Mouse (Mus musculus) stomach, postnatal 0 days (tissue): Measurements from ENCODE around the gene Actl7b. TPM values are rescaled to one million over a fixed set of nuclear protein-coding genes. Genes with fewer than 3 reads are reported as not detected.

ENCODE experiments used
- ATAC-seq: fragments of 200-750 bp; cut with Nextera tagmentation; 2 replicates; pipeline ENCODE4 v1.8.0; 2017; ENCODE audit not compliant: low FRiP score, low TSS enrichment
- DNase-seq: peaks from one replicate; pipeline ENCODE4 v3.0.0-alpha.2; 2016; ENCODE audit warnings: low spot score
- H3K27ac ChIP-seq: fragments of 300-500 bp; sonication (generic); replicated peaks from 2 replicates; pipeline ENCODE4 v1.5.1; 2014; ENCODE audit warnings: mild to moderate bottlenecking, control low read depth
- H3K27me3 ChIP-seq: fragments of 300-500 bp; sonication (generic); 2 replicates; pipeline ENCODE4 v1.6.1; 2014; ENCODE audit warnings: low read length; ENCODE audit not compliant: control insufficient read depth, insufficient read depth
- H3K36me3 ChIP-seq: fragments of 300-500 bp; sonication (generic); 2 replicates; pipeline ENCODE4 v1.6.1; 2014; ENCODE audit warnings: low read length, mixed read lengths; ENCODE audit not compliant: control insufficient read depth, insufficient read depth
- H3K4me1 ChIP-seq: fragments of 300-500 bp; sonication (generic); replicated peaks from 2 replicates; pipeline ENCODE4 v1.6.1; 2014; ENCODE audit warnings: antibody characterized with exemption; ENCODE audit not compliant: control insufficient read depth, insufficient read depth
- H3K4me2 ChIP-seq: fragments of 300-500 bp; sonication (generic); replicated peaks from 2 replicates; pipeline ENCODE4 v1.6.1; 2014; ENCODE audit warnings: low read depth, mild to moderate bottlenecking, control low read depth, moderate library complexity
- H3K4me3 ChIP-seq: fragments of 300-500 bp; sonication (generic); 2 replicates; pipeline ENCODE4 v1.5.1; 2014; ENCODE audit warnings: low read depth, low read length, control low read depth
- H3K9ac ChIP-seq: fragments of 300-500 bp; sonication (generic); 2 replicates; pipeline ENCODE4 v1.6.1; 2014; ENCODE audit warnings: mild to moderate bottlenecking, low read length, control low read depth, mixed read lengths
- H3K9me3 ChIP-seq: fragments of 300-500 bp; sonication (generic); 2 replicates; pipeline ENCODE4 v1.6.1; 2016; ENCODE audit warnings: low read length; ENCODE audit not compliant: control insufficient read depth
- CTCF ChIP-seq: IDR thresholded peaks from 2 replicates; pipeline ENCODE4 v1.5.1; 2016; ENCODE audit warnings: antibody characterized with exemption, low read depth, mild to moderate bottlenecking, moderate library complexity
- EP300 ChIP-seq: optimal IDR thresholded peaks from 2 replicates; pipeline ENCODE3; 2016; ENCODE audit warnings: antibody characterized with exemption
- WGBS: fragments of 180-500 bp; shearing (Covaris S2); extraction: QIAGEN DNeasy Blood & Tissue Kit; methylation state at CpG from one replicate; pipeline ENCODE4 v1.1.7; 2014; 5-methylcytosine and 5-hydroxymethylcytosine counted together
- polyA plus RNA-seq: library from polyadenylated mRNA; unstranded; fragments of >200 nt; fragmentation: Nextera tagmentation; extraction: Ambion mirVana; gene quantifications from 2 replicates; pipeline ENCODE4 v1.2.1, GENCODE M21; 2015

Gene Actl7b
- polyA plus RNA-seq, 1 experiment from 2014 or later = not detected

- Histone ChIP-seq H3K27me3 (no peaks in the 10 kb centered on the region), H3K4me2 (no peak overlapping the region), H3K9ac (no peak overlapping the region), H3K4me1 (no peaks in the 10 kb centered on the region), H3K9me3 (no peaks in the 10 kb centered on the region), H3K27ac (no peak overlapping the region), H3K4me3 (no peak overlapping the region), H3K36me3 (no peaks in the 10 kb centered on the region)
- ATAC-seq (no peak), DNase-seq (no peak)
- TF ChIP-seq EP300 (no peak), CTCF (no peak)
- WGBS = 68% methylated on average over 9 of the region's 9 CpGs
Observed at GRCm38 (mm10) chr4:56719456-56719855, 21.8 kb downstream of the Actl7b start.

GRCm38 (mm10) chr4:56718573-56719442 lies 22.4 kb downstream of the Actl7b start:
- DNase-seq (no peak), ATAC-seq (no peak)
- H3K9ac ChIP-seq = no peak overlapping the region
- H3K4me1 ChIP-seq = no peaks in the 10 kb centered on the region
- H3K36me3 ChIP-seq = no peaks in the 10 kb centered on the region
- 61% methylated on average over 12 of the region's 12 CpGs for WGBS
- no peaks in the 10 kb centered on the region for H3K27me3 ChIP-seq
- no peak overlapping the region for H3K4me2 ChIP-seq
- TF ChIP-seq EP300 (no peak), CTCF (no peak)
- no peak overlapping the region for H3K4me3 ChIP-seq
- no peaks in the 10 kb centered on the region for H3K9me3 ChIP-seq
- H3K27ac ChIP-seq = no peak overlapping the region

DNA sequence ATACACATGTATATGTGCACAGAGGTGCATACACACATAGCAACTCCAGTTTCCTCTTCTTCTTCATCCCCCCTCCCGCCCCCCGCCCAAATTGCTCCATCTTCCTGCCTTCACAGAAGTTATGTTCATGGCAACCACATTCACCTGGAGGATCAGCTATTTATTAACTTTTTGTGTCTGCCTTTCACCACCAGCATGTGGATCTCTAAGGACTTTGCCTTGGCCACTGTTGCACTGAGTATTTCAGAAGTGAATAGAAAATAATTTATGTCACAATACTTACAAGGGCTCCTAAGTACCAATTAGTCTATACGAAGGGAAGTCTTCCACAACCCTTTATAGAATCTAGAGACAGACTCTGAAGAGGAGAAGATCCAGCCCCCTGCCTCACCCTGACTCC lies 23.3 kb downstream of the Actl7b start:
- TF ChIP-seq CTCF (no peak), EP300 (no peak)
- no peak for ATAC-seq

GRCm38 (mm10) chr4:56716801-56717200 lies 24.4 kb downstream of the Actl7b start:
- 67% methylated on average over 5 of the region's 5 CpGs for WGBS
- TF ChIP-seq EP300 (no peak), CTCF (no peak)
- H3K27me3 ChIP-seq = no peaks in the 10 kb centered on the region
- DNase-seq (no peak), ATAC-seq (no peak)
- no peaks in the 10 kb centered on the region for H3K9me3 ChIP-seq
- no peaks in the 10 kb centered on the region for H3K4me1 ChIP-seq
- H3K4me3 ChIP-seq = no peak overlapping the region
- H3K27ac ChIP-seq = no peak overlapping the region
- H3K9ac ChIP-seq = no peak overlapping the region
- no peak overlapping the region for H3K4me2 ChIP-seq
- no peaks in the 10 kb centered on the region for H3K36me3 ChIP-seq

More for the DNA sequence above, 23.3 kb downstream of the Actl7b start:
- no peak for DNase-seq
- Histone ChIP-seq H3K9ac (no peak overlapping the region), H3K4me2 (no peak overlapping the region), H3K27me3 (no peaks in the 10 kb centered on the region), H3K9me3 (no peaks in the 10 kb centered on the region), H3K4me1 (no peaks in the 10 kb centered on the region), H3K36me3 (no peaks in the 10 kb centered on the region), H3K4me3 (no peak overlapping the region), H3K27ac (no peak overlapping the region)
- WGBS = 87% methylated on average over 3 of the region's 3 CpGs

GRCm38 (mm10) chr4:56713155-56713554 lies 28.1 kb downstream of the Actl7b start:
- no peak for TF ChIP-seq EP300
- no peak for TF ChIP-seq CTCF
- Histone ChIP-seq H3K27ac (no peak overlapping the region), H3K36me3 (no peaks in the 10 kb centered on the region), H3K27me3 (no peaks in the 10 kb centered on the region), H3K4me1 (no peaks in the 10 kb centered on the region), H3K4me3 (no peak overlapping the region), H3K9me3 (no peaks in the 10 kb centered on the region), H3K4me2 (no peak overlapping the region), H3K9ac (no peak overlapping the region)
- no peak for ATAC-seq
- no peak for DNase-seq
- 86% methylated on average over 3 of the region's 3 CpGs for WGBS

DNA sequence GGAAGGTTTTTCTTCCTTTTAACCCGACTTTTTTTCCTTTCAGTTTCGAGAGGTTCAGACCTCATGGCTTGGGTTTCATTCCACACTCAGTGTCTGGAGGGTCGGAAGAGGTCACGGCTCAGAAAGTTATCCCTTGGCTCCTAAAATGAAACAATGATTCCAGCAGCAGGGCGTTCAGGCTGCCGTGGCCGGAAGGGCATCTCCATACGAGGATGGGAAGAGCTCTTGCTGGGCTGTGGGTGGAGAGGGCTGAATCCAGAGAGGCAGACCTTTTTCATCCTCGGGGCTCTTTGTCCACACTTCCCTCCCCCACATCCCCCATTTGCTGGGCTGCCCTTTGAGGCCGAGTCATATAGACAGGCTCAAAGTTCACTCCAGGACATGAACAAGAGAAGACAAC lies 39.0 kb downstream of the Actl7b start:
- ATAC-seq (no peak), DNase-seq (no peak)
- H3K9ac ChIP-seq = no peak overlapping the region
- no peak for TF ChIP-seq CTCF
- no peak for TF ChIP-seq EP300
- H3K4me3 ChIP-seq = no peak overlapping the region
- no peaks in the 10 kb centered on the region for H3K9me3 ChIP-seq
- no peaks in the 10 kb centered on the region for H3K36me3 ChIP-seq
- H3K4me1 ChIP-seq = no peaks in the 10 kb centered on the region
- no peaks in the 10 kb centered on the region for H3K27me3 ChIP-seq
- WGBS = 33% methylated on average over 10 of the region's 10 CpGs
- H3K4me2 ChIP-seq = no peak overlapping the region
- H3K27ac ChIP-seq = no peak overlapping the region
